Mouse (Mus musculus): ENCODE data around the gene Nsf. TPM values are rescaled to one million over a fixed set of nuclear protein-coding genes. Genes with fewer than 3 reads are reported as not detected.
A peak's percentile ranks its signal among the peaks of the same experiment; 100 is the strongest.

Gene Nsf
- polyA plus RNA-seq, 1 experiment = 42.2 TPM

DNA sequence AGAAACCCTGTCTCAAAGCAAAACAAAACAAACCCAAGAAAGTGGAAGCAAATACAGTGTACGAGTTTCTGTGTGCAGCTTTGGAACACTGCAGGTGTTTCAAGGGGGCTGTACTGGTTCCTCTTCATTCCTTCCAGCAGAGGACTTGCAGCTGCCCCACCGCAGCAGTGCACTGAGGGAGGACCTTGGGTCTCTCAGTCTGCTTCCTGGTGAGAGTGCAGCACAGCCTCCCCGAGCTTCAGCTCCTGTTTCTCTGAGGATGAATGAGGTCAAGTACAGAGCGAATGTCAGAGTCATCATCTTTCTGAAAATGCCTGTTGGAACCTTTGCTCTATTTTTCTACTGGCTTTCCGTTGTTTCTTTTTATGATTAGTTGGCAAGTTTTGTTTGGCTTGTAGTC lies 12.5 kb downstream of the Nsf start:
- no peak for DNase-seq (ENCODE audit: low read depth)

GRCm38 (mm10) chr11:103940887-103941286 lies 13.0 kb downstream of the Nsf start:
- DNase-seq (ENCODE audit: low read depth) = no peak

GRCm38 (mm10) chr11:103937976-103938728 lies 15.7 kb downstream of the Nsf start:
- DNase-seq (ENCODE audit: low read depth) = no peak

GRCm38 (mm10) chr11:103937451-103937850 lies 16.4 kb downstream of the Nsf start:
- no peak for DNase-seq (ENCODE audit: low read depth)

DNA sequence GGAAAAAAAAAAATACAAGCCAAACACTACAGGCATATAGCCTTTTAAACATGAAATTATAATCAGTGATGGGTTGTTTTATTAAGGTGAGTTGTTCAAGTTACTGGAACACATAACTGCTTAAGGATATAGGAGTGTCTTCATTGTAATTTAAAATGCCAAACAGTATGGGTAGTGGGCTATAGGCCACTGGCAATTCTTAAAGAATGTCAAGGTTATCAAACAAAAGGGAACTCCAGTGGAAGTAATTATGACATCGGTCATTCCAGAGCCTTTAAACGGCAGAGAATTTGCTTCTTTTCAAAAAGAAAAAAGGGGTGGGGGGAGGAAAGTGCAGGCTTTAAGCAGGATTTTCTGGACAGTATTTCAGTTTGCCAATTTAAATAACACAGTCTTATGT lies 18.1 kb downstream of the Nsf start:
- no peak for DNase-seq (ENCODE audit: low read depth)

- no peak for DNase-seq (ENCODE audit: low read depth)
These were observed 20.0 kb downstream of the Nsf start for GRCm38 (mm10) chr11:103933886-103934285.

DNA sequence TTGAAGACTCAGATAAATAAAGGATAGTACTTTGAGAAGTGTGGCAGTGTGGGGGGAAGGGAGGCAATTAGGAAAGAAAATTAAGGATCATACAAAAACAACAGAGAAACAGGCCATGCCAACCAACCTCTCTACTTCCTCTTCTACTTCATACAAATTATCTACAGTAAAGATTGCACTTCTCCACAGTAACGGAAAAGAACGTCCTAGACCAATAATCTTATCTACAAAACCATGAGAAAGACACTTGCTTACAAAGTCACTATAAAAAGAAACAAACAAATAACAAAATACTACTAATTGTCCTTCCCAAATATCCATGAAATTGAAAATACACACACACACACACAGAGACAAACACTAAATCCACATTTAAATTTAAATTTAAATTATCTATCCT lies 29.9 kb downstream of the Nsf start:
- DNase-seq (ENCODE audit: low read depth) = no peak

- no peak for DNase-seq (ENCODE audit: low read depth)
These were observed 30.6 kb downstream of the Nsf start for GRCm38 (mm10) chr11:103923272-103923671.

DNA sequence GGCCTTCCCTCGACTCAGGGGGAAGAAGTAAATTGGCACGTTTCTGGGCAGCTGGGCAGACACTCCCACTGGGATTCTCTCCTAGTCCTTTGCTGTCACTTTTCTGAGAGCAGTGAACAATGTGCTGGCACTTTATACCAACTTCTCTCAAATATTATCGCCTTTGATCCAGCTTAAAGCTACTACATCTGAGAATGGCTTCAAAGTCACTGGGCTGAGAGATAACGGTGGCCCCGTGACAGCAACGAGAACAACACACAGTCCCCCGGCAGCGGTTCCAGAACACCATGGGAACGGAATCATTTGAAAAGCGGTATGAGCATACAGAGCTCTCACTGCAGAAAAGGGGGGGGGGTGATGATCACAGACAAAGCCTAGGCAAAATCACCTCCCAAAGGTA lies 31.0 kb downstream of the Nsf start:
- DNase-seq (ENCODE audit: low read depth) = no peak

- no peak for DNase-seq (ENCODE audit: low read depth)
These were observed 33.2 kb downstream of the Nsf start for GRCm38 (mm10) chr11:103920665-103921064.

GRCm38 (mm10) chr11:103916807-103917206 lies 37.0 kb downstream of the Nsf start:
- DNase-seq (ENCODE audit: low read depth) = no peak

GRCm38 (mm10) chr11:103915686-103916085 lies 38.2 kb downstream of the Nsf start:
- no peak for DNase-seq (ENCODE audit: low read depth)

- DNase-seq (ENCODE audit: low read depth) = no peak
These were observed 42.8 kb downstream of the Nsf start for GRCm38 (mm10) chr11:103910993-103911585.

GRCm38 (mm10) chr11:103910531-103910930 lies 43.3 kb downstream of the Nsf start:
- DNase-seq (ENCODE audit: low read depth) = no peak

- DNase-seq (ENCODE audit: low read depth) = no peak
These were observed 44.0 kb downstream of the Nsf start for GRCm38 (mm10) chr11:103909809-103910208.

DNA sequence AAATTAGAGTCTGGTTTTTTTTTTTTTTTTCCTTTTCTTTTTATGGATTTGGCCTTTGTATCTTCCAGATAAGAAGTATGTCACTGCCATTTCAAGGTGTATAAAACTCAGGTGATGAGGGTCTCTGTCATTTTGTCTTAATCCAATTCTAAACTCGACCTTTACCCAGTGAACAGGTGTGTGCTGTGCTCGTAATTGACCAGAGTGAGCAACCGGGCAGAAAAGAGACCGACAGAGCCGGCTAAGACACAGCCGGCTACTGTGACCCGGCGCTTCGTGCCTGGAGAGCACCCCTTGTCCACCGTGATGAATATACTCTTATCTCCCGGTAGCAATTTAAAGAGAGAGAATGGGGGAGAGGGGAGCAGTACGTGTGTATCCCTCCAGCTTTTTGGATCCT lies 44.5 kb downstream of the Nsf start:
- DNase-seq (ENCODE audit: low read depth) = no peak

DNA sequence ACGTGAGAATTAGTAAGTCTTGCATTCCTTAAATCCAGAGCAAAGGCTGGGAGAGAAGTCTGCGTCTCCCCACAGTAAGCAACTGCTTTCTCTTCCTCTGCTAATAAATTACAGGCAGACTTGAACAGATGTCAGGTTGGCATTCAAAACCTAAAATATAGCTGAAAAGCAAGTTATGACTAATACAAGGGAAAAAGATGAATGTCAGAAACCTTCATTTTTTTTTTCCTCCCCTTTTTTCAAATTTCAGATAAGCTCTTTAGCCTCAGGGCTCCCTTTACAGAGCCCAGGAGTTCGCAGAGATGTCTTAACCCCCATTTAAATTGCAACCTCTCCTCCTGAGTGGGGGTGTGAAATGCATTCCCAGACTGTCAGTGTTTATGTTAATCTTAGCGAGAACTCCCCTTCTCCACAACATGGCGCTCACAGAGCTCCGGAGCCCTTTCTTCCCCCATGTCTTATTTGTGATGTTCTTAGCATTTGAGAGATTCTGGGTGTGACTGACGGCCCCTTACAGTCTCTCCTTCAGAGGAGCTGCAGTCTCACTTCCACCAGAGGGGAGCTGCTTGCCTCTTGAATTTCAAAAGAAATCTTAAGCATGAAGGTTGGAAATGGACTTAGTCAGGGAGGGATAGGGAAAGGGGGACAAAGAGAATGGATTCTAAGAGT lies 47.7 kb downstream of the Nsf start:
- DNase-seq (ENCODE audit: low read depth) = no peak

GRCm38 (mm10) chr11:103905506-103905905 lies 48.4 kb downstream of the Nsf start:
- DNase-seq (ENCODE audit: low read depth) = no peak

DNA sequence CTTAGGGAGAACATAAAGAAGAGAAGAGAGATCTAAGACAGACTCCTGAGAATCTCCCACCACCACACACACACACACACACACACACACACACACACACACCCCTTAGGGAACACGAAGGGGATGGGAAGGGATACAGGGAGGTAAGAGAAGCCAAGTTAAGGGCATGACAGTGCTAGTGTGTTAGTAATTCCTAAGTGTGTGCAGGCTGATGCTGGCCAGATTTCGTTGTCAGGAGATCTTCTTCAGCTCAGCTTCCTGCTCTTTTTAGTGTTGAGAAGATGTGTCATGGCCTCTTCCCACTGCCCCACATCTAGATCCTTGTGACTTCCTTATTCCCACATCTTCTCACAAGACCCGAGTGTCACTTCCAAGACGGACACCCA lies 52.3 kb downstream of the Nsf start:
- no peak for DNase-seq (ENCODE audit: low read depth)

DNA sequence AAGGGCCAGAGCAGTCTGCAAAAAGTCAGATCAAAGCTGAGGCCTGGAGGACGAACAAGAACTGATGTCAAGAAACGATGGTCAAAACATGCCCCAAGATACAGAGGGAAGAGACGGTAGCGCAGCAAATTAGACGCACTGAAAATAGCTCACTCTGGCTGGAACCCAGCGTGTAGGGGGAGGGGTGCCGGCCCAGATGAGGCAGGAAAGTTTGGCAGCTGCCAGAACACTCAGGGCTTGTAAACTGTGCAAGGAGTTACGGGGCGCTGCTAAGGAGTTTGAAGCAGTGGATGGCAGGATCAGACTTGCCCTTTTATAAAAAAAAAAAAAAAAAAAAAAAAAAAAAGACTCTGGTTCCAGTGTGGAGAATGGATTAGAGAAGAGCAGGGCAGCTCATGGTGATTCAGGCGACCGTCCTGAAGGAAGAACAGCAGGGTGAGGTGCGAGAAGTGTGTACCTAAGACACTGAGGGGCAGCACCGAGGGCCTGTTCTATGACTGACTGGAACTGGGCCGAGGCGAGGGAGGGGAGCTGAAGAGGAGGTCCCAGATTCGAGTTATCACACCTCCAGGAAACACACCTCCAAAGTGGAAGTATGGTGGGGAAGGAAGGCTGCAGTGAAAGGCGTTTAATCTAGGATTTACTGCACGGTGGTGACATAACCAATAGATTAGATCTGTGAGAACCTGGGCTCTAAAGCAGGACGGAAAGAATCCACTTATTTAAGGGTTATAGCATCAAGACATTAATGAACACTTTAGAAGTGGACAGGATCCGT lies 52.9 kb downstream of the Nsf start:
- DNase-seq (ENCODE audit: low read depth) = no peak

DNA sequence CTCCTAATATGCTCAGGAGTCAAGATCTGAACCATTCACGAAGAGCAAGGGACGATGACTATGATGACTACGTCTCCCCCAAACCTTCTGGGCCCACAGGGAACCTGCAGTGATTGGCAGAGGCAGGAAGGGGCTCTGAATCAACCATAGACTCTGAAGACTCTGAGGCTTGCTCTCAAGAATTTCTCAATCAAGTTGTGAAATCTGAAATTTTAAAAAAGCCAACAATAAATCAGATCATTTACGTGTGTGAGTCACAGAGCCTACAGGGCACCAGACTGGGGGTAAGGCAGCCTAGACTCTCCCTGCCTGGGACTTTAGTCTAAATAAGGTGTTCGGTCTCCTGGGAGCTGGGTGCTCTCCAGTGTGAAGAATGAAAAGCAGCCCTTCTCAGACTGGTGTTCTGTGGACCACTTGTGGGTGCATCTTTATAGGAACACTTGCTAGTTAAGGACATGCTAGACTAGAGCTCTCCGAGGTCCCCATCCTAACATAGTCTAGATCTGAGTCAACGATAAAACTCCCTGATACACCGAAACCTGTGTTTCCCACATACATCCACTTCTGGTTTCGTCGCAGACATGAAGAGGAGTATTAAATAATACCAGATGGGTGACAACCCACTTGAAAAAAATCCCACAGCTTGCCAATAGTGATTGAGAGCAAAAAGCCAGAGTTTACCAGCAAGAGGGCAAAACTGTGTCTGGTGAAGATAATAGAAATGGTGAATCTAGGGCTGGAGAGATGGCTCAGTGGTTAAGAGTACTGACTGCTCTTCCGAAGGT lies 56.7 kb downstream of the Nsf start:
- peak; percentile 59 for DNase-seq (ENCODE audit: low read depth)

DNA sequence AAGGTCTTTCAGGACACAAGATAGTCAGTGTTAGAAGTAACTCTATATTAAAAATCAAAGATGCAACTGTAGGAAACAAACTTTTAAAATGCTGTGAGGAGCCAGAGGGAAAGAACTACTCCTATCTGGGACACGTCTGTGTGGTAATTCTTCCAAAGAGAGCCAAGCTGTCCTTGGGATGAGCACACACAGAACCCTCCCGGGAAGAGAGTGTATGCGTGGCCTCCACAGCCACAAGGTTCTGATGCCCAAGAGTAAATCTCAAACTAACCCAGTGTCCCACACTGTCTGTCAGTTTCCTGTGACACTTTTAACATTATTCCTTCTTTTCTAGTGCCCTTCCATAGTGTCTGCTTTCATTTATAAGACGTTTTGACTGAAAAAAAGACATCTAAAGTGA lies 57.8 kb downstream of the Nsf start:
- DNase-seq (ENCODE audit: low read depth) = no peak
